Mouse (Mus musculus) lung, postnatal 14 days (tissue): ENCODE measurements around the gene Ankrd31.
A peak's percentile ranks its signal among the peaks of the same experiment; 100 is the strongest.

Experiments
- DNase-seq: peaks from one replicate; pipeline ENCODE4 v3.0.0; 2021

Gene Ankrd31

DNA sequence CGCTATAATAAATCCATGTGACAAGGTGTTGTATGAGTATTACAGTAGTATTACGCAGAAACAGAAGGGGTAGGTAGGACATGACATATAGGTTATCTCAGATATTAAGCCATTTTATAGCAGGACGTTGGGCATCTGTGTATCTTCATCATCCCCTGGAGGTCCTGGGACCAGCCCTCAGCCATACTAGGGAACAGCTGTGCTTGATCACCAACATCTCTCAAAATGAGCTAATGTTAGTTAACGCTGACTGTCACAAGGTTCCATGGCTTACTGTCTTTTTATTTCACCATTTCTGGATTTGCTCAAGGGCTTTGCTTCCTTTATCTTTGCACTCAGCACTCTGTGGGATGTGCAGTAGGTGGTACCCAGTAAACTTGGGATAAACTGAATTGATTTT, 197.7 kb downstream of the Ankrd31 start:
- no peak for DNase-seq

DNA sequence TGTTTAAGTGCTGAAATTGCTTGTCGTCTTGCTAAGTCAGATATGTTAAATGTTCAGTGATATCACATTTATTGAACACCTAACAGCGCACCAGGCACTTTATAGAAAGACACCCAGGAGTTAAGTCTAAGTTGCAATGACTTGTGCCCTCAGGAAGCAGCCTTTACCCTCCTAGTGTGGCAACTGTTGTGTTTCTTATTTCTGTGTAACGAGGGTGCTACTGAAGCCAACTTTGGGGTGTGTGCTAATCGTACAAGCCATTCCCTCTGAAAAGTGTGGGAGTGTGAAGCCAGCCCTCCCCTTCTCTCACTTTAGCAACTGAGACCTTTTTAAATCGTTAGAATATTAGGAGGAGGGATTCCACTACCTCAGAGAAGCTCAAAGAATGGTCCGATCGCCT, 199.7 kb downstream of the Ankrd31 start:
- DNase-seq: no peak

DNA sequence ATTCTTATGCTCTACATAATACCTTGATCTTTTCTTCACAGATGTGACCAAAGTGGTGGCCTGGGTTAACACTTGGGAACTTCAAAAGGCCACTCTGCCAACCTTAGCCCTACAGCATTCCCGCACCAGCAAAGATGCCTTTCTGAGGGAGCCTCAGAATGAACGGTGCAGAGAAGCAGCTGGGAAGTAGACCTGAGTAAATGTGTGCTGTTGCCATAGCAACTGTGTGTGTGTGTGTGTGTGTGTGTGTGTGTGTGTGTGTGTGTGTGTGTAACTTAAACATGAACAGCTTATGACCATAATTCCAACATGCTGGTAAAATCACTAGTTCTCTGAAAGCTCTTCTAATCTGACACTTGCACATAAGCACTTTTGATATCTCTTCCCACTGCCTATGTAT, 203.8 kb downstream of the Ankrd31 start:
- no peak for DNase-seq

DNA sequence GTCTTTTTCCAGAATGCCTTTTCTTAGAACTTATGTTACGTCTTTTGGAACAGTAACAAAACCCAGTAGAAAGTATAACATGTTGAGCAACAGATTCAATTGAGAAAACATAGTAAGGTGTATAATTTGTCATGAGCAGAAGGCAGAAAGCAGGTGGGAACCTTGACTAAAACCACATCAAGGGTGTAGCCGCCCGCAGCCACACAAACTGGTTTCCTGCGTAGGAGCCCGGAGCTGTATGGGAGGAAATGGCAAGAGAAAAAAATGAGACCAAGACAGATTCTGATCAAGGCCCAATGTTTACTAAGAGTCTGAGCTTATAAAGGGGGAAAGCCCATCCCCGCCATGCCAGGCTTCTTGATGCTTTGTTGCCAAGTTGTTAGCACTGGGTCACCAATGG, 208.4 kb downstream of the Ankrd31 start:
- peak; percentile 4 for DNase-seq
